11 mouse cellular contexts compared by ENCODE assay signal in the genomic region with DNA sequence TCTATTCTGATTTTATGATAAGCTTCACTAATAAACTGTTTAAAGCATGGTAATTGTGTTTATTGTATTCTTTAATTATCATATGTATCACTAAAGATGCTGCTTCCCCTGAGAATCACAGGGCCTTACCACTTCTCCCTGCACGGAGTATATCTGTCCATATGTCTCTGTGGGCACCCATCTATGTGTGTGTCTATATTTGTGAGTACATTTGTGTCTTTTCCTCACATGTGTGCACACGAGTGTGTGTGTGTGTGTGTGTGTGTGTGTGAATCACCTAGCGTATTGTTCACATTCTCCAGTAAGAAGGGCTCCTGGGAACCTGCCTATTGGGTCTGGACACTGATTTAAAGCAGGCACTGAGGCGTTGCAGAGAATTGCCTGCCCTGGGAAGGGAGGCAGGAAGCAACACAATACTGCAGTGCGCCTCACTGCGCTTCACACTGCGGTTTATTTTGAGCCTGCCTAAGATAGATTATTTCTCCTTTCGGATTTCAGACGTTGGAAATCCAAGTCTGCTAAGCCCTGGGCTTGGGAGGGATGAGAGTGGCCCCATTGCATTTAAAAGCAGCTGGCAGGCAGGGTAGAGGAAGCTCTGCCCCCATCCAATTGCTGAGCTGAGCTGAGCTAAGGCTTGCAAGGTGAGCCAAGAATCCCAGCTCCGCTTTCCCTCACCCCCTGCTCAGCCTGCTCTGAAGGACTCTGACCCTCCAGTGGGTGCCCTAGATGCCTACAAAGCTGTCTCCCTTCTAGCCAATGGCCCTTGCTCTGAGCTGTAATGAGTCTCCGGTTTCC. TPM values are rescaled to one million over a fixed set of nuclear protein-coding genes. Genes with fewer than 3 reads are reported as not detected.
A peak's percentile ranks its signal among the peaks of the same experiment; 100 is the strongest.
DNase-seq lines count a peak whose midpoint lies in the region; ATAC-seq and TF ChIP-seq lines count a peak whose summit lies in the region.
"Had no signal": no experiment of that assay in that cellular context is flagged by ENCODE, and none has a peak within 500 bp of the region (broad histone marks: within the 10 kb centered on the region; RNA-seq: fewer than 3 reads in every experiment).

No protein-coding gene starts in this region.

- no peak for TF ChIP-seq CTCF in cerebellum, adult 2 months (IDR thresholded peaks at IDR 0.05; ENCODE audit: borderline replicate concordance, insufficient read depth, low read depth, low read length)
- no peak for TF ChIP-seq CTCF in liver, postnatal 0 days (IDR thresholded peaks at IDR 0.05; ENCODE audit: low read depth)

- TF ChIP-seq EP300 in liver, postnatal 0 days (IDR thresholded peaks at IDR 0.05; ENCODE audit: low read depth): no peak

- no peak overlapping the region for H3K9ac ChIP-seq in neural tube, embryonic 13.5 days
- H3K9ac ChIP-seq in intestine, embryonic 15.5 days: no peak overlapping the region
- no peak overlapping the region for H3K9ac ChIP-seq in liver, postnatal 0 days (replicated peaks)

- no peaks in the 10 kb centered on the region for H3K36me3 ChIP-seq in neural tube, embryonic 13.5 days
- H3K36me3 ChIP-seq in intestine, embryonic 15.5 days: no peaks in the 10 kb centered on the region
- H3K36me3 ChIP-seq in liver, postnatal 0 days (replicated peaks; ENCODE audit: insufficient read depth, low read length): no peaks in the 10 kb centered on the region

- 6% methylated on average over 11 of the region's 11 CpGs for WGBS in cerebellum, adult 2 months
- WGBS in neural tube, embryonic 13.5 days: 32% methylated on average over 11 of the region's 11 CpGs
- WGBS in intestine, embryonic 15.5 days: 44% methylated on average over 11 of the region's 11 CpGs
- WGBS in liver, postnatal 0 days (ENCODE audit: insufficient replicate concordance): 36% methylated on average over 11 of the region's 11 CpGs

- TF ChIP-seq POLR2A in cerebellum, adult 2 months (IDR thresholded peaks at IDR 0.05; ENCODE audit: borderline replicate concordance, insufficient read depth, low read length): peak; percentile 41; the same call in 1 of the 2 replicates

- H3K4me1 ChIP-seq in cerebellum, adult 2 months (ENCODE audit: control insufficient read depth, insufficient read depth, low read length): peaks cover 53% of the 10 kb centered on the region
- H3K4me1 ChIP-seq in neural tube, embryonic 13.5 days (replicated peaks): peaks cover 35% of the 10 kb centered on the region
- no peaks in the 10 kb centered on the region for H3K4me1 ChIP-seq in intestine, embryonic 15.5 days (replicated peaks)
- no peaks in the 10 kb centered on the region for H3K4me1 ChIP-seq in liver, postnatal 0 days (ENCODE audit: insufficient read depth)

- no peaks in the 10 kb centered on the region for H3K9me3 ChIP-seq in neural tube, embryonic 13.5 days
- no peaks in the 10 kb centered on the region for H3K9me3 ChIP-seq in intestine, embryonic 15.5 days
- H3K9me3 ChIP-seq in liver, postnatal 0 days (ENCODE audit: low read length): no peaks in the 10 kb centered on the region

- peak overlapping the region; percentile 96 for H3K27ac ChIP-seq in cerebellum, adult 2 months (ENCODE audit: insufficient read depth, low read length)
- H3K27ac ChIP-seq in neural tube, embryonic 13.5 days (replicated peaks): peak overlapping the region; percentile 94
- no peak overlapping the region for H3K27ac ChIP-seq in intestine, embryonic 15.5 days
- no peak overlapping the region for H3K27ac ChIP-seq in liver, postnatal 0 days (ENCODE audit: low read depth)

- peak; percentile 66 to 71 for DNase-seq in cerebellum, adult 2 months
- DNase-seq in frontal cortex, postnatal 10 days (ENCODE audit: low spot score in 2 of 2): peak; percentile 55 to 68
- DNase-seq in kidney, postnatal 36 days: peak; percentile 38 to 75
- DNase-seq in lung, postnatal 10 days: no peak
- DNase-seq in ovary, adult 18-20 months (ENCODE audit: low spot score): no peak
- DNase-seq in liver, postnatal 0 days: no peak

- no peaks in the 10 kb centered on the region for H3K27me3 ChIP-seq in cerebellum, adult 2 months (ENCODE audit: control insufficient read depth, insufficient read depth, low read length)
- no peaks in the 10 kb centered on the region for H3K27me3 ChIP-seq in neural tube, embryonic 13.5 days
- H3K27me3 ChIP-seq in intestine, embryonic 15.5 days (replicated peaks): no peaks in the 10 kb centered on the region
- no peaks in the 10 kb centered on the region for H3K27me3 ChIP-seq in liver, postnatal 0 days (ENCODE audit: insufficient read depth, low read length)

- peak; percentile 84 for ATAC-seq in neural tube, embryonic 13.5 days (ENCODE audit: low read depth)
- ATAC-seq in intestine, embryonic 15.5 days: no peak
- ATAC-seq in liver, postnatal 0 days: no peak

- 0 out of 2 replicates have a peak overlapping the region, but pooled peaks have one; percentile 1 for H3K4me2 ChIP-seq in neural tube, embryonic 13.5 days
- no peak overlapping the region for H3K4me2 ChIP-seq in intestine, embryonic 15.5 days (replicated peaks)
- no peak overlapping the region for H3K4me2 ChIP-seq in liver, postnatal 0 days (ENCODE audit: low read depth, low read length)

- no peak overlapping the region for H3K4me3 ChIP-seq in cerebellum, adult 2 months (replicated peaks; ENCODE audit: insufficient read depth, low read depth, low read length)
- H3K4me3 ChIP-seq in neural tube, embryonic 13.5 days: no peak overlapping the region
- no peak overlapping the region for H3K4me3 ChIP-seq in intestine, embryonic 15.5 days (replicated peaks)
- H3K4me3 ChIP-seq in liver, postnatal 0 days (ENCODE audit: low read depth, low read length): no peak overlapping the region
- H3K4me3 ChIP-seq: erythroblast, embryonic 14.5 days had no signal

RNA-seq across cellular contexts. Expression of a gene that starts 48.6 kb away (rescaled TPM):
- 0.06 TPM in 1 of 2 replicates, not detected in the other for polyA plus RNA-seq in cerebellum, adult 2 months (2012; rRNA removed)
- 4.2 and 4.3 TPM in 2 replicates for polyA plus RNA-seq in neural tube, embryonic 13.5 days (2015; fragmentation: Nextera tagmentation; extraction: Ambion mirVana)
- not detected in 2 replicates for polyA plus RNA-seq in intestine, embryonic 15.5 days (2015; fragmentation: Nextera tagmentation; extraction: Ambion mirVana)
- polyA plus RNA-seq in liver, postnatal 0 days (2015; fragmentation: Nextera tagmentation; extraction: Ambion mirVana): not detected in 2 replicates
- polyA plus RNA-seq: erythroblast, embryonic 14.5 days; limb, embryonic 14.5 days; small intestine, adult 2 months had no signal

Comparison
In these comparisons a context has a peak if more than half of its experiments do, and no peak if none do; other contexts are left out.
1. DNase-seq: peak in cerebellum, adult 2 months (2 of 2), frontal cortex, postnatal 10 days (2 of 2) and kidney, postnatal 36 days (2 of 2); none in lung, postnatal 10 days (single experiment), ovary, adult 18-20 months (single experiment) and liver, postnatal 0 days (single experiment).
2. H3K27ac ChIP-seq: peak in cerebellum, adult 2 months (single experiment) and neural tube, embryonic 13.5 days (single experiment); none in intestine, embryonic 15.5 days (single experiment) and liver, postnatal 0 days (single experiment).